Mouse (Mus musculus) thymus, postnatal 0 days (tissue): ENCODE results near the gene Slc25a28. TPM values are rescaled to one million over a fixed set of nuclear protein-coding genes. Genes with fewer than 3 reads are reported as not detected.

Experiments used
- DNase-seq: peaks from one replicate; pipeline ENCODE4 v3.0.0-alpha.2; 2015; ENCODE audit warnings: low spot score
- polyA plus RNA-seq: library from polyadenylated mRNA; unstranded; fragments of >200 nt; fragmentation: Nextera tagmentation; extraction: Ambion mirVana; gene quantifications from 2 replicates; pipeline ENCODE4 v1.2.1, GENCODE M21; 2015

Slc25a28 gene
- polyA plus RNA-seq, result 17.1 and 19.3 TPM in 2 replicates

DNA sequence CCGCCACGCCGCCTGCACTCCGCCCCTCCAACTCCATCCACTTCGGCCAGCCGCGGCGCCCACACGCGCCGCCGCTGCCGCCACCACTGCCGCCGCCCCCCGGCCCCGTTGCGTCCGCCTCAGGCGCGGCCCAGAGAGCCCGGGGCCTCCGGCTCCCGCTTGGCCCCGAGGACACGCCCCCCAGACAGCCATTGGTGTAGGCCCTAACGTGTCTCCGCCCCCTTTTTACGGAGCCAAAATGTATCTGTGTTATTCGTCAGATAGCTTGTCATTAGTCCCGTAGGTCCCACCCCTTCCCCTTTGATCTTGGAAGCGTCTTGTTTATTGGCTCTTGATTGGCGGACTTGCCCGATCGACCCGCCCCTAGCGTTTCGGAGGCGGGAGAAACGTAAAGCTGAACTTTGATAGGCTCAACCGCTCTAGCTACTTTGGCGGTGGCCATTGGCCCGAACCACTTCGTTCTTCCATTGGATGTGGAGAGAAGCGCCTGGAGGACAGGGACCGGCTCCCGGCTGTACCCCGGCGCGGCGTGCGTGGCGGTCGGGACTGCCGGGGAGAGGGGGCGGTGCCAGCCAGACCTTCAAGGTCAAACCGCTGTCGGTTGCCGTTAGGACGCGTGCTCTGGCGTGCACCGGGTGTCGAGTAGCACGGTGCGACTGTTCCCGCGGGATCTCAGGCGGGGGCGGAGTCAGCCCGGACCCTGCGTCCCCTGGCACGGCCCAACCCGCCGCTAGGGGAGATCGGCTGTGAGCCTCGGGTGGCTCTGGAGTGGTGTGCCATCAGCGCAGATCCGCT is at the start of gene Slc25a28:
Gene Slc25a28 (minus strand): TSS at position 152 of the 795 bp plus-strand sequence.
- DNase-seq, result peak; percentile 100

GRCm38 (mm10) chr19:43724194-43724593 is 49.5 kb upstream of the Slc25a28 start:
- DNase-seq, result no peak

DNA sequence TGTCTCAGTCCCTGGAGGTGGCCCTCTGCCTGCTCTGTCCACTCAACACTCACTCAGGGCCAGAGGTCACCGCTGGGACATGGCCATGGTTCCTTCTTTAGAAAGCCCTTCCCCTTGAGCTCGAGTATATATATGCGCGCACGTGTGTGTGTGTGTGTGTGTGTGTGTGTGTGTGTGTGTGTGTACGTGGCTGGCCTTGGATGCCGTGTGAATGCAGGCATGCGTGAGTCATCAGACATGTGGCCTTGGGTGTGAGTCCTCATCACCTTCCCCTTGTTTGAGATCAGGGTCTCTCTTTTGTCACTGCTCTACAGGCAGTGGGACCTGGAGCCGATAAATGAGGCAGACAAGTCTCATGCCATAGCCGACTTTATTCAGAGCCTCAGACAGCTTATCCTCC is 48.8 kb upstream of the Slc25a28 start:
- no peak for DNase-seq

GRCm38 (mm10) chr19:43722891-43723290 is 48.2 kb upstream of the Slc25a28 start:
- DNase-seq, result peak; percentile 85

- no peak for DNase-seq
Observed at GRCm38 (mm10) chr19:43720061-43720460, 45.4 kb upstream of the Slc25a28 start.

- DNase-seq, result no peak
Observed at GRCm38 (mm10) chr19:43711971-43712370, 37.3 kb upstream of the Slc25a28 start.

DNA sequence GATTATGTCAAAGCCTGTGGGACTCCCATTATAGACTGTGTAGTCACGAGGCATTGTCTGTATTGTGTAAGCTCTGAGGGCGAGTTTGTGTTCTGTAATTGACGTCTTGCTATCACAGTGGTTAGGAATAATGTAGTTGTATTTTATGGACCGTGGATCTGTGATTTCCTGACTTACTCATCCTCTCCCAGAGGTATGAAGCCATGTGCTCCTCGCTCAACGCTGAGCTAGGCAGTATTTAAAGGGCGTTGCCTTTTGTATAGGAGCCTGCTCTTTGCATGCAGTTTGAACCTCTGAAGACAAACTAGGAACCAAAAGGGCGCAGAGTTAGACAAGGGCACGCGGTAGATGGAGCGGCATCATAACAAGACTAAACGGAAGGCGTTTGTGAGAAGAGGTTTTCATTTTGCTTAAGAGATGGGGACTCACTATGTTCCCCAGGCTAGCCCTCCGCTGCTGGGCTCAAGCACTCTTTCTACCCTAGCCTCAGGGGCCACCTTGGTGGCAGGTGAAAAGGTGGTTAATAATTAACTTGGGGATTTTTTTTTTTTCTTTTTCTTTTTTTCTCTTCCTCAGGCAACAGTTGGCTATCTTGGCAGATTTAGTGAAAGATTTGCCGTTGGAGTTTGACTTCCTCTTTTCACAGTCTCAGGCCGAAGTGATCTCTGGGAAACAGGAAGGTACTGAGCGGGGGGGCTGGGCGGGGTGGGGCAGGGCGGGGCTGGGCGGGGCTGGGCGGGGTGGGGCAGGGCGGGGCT is 36.7 kb upstream of the Slc25a28 start:
- DNase-seq, result peak; percentile 71

DNA sequence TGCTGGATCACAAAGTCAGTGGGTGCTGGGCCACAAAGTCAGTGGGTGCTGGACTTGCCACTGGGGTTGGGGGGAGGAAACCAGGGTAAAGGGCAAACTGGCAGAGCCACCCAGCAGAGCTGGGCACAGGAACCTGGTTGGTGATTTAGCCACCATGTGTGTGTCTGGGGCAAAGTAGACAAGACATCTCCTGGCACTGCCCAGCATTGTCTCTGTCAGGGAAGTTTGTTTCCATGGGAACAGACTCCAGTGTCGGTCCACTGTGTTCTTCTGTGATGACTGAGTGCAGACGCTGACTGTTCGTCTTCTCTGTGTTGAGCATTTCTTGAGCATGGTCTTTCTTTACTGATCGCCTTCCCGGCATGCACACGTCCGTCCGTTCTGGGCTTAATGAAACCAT is 34.6 kb upstream of the Slc25a28 start:
- DNase-seq, result no peak

- DNase-seq, result no peak
Observed at GRCm38 (mm10) chr19:43708206-43708605, 33.5 kb upstream of the Slc25a28 start.

- DNase-seq, result no peak
Observed at GRCm38 (mm10) chr19:43704787-43705497, 30.3 kb upstream of the Slc25a28 start.

- no peak for DNase-seq
Observed at GRCm38 (mm10) chr19:43704211-43704610, 29.5 kb upstream of the Slc25a28 start.

DNA sequence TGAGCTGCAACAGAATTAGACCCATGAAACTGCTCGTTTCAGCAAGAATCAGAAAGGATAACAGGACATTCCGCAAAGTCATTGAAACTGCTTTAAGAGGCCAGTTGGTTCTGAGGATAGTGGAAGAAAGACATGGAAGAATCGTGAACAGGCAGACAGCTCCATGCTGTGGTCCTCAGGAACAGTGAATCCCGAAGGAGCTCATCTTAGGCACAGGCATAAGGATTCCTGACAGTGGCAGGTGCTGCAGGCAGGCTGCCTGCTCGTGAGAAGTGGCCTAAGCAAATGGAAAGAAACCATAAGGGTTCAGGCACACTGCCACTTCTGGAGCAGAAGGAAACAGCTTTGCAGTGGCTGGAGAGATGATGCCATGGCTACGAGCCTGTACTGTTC is 25.1 kb upstream of the Slc25a28 start:
- DNase-seq, result no peak

DNA sequence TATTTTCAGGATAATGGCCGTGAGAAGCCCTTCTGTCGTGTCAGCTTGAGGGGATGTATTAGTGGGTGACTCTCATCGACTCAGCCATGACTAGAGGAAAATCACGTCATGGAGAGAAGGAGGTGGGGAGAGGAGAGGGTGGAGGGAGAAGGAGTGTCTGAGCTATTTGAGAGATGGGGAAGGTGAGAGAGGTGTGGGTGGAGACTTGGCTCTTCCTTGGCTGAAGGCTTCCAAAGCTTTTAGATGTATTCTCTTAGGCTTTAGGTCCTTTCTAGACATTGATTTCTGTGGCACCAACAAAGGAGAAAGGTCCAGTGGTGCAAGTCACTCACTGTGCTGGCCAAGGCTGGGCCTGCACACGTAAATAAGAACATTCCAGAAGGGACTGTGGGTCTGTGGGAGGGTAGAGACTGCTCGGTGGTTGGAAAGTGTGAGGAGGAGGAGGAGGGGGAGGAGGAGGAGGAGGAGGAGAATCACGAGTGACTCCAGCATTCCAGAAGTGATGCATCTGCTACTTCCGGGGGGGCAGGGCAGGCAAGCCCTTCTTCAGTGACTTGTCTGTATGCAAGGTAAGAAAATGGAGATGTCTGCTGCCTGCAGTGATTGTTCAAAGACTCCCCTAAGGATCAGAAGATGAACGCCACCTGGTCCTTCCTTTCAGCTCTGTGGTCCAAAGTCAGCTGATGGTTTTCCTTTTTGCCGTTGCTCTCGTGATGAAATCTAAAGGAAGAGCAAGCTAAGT is 24.5 kb upstream of the Slc25a28 start:
- DNase-seq, result no peak

DNA sequence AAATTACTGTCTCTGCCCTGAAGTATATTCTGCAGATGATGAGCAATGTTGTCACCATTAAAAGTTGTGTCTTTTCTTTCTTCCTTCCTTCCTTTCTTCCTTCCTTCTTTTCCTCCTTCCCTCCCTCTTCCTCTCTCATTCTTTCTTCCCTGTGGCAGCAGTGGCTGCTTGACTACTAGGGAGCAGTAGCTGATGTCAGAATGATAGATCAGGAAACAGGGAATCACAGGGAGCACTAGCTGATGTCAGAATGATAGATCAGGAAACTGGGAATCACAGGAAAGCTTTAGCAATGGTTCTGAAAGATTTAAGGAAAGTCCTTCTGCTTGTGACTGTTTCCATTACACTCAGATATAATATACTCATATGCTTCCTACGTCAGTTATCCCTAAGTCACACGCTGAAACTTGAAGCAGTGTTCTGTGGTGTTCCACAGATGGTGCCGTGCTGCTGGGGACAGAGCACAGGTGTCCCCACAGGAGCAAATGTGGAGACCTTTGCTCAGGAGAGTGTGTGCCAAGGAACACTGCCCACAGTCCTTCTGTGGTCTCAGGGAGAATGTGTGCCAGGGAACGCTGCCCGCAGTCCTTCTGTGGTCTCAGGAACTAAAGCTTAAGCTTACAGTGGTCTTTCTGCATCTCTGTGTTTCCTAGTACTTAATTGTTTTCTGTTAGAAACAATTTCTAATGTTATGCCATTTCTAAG is 23.1 kb upstream of the Slc25a28 start:
- DNase-seq, result no peak

GRCm38 (mm10) chr19:43695514-43695964 is 20.9 kb upstream of the Slc25a28 start:
- no peak for DNase-seq

DNA sequence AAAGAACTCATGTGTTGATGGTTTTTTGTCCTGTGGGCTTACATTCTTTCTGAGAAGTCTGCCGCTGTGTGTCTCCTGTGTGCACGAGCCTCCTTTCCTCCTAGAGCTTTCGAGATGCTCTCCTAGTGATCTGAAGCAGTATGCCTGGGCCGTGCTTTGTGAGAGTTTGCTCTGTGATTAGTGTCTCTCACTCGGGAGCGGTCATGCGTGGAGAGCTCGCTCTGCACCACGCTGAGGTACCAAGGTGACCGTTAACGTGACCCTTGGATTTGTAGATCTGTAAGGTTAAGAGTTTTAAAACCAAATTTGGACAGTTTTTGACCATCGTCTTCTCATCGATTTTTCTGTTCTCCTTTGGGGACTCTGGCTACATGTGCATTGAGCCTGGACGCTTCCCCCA is 18.1 kb upstream of the Slc25a28 start:
- no peak for DNase-seq

DNA sequence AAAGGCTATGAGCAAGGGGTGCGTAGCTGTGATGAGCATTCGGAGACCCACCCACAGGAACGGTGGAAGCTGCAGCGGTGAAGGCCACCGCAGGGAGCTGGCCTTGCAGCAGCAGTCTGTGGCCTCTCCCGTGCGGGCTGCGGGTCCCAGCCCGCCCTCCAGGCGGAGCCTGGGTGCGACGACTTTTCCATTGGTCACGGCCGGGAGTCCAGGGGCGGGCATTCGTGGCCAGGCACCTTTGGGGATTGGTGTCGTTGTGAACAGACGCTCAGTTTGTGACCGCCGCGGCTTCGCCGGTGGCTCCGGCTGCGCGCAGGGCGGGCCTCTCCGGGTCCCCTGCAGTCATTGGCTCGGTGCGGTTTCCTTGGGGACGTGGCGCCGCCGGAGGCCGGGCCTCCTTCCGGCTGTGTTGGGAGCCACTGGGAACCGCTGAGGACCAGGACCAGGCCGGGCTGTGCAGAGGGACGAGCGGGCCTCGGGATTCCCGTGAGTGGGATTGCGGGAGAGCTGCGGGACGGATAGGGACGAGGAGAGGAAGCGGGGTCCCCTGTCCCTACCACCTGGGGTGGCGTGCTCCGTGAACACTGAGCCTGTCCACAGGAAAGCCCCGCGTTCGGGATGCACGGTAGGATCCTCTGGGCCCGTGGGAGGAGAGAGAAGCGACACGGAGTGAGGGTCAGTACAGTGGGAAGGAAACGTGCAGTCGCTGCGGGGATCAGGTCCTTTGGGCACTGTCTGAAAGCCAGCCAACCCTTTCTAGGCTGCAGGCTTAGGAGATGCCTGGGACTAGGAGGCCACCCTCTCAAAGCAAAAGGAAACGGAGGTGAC is 15.0 kb upstream of the Slc25a28 start, which contains the start of gene Entpd7:
Gene Entpd7 (plus strand): TSS at position 254 of the 828 bp plus-strand sequence.
- peak; percentile 94 for DNase-seq

GRCm38 (mm10) chr19:43681541-43681940 is 6.9 kb upstream of the Slc25a28 start:
- no peak for DNase-seq

GRCm38 (mm10) chr19:43679474-43679981 is 4.8 kb upstream of the Slc25a28 start:
- DNase-seq, result no peak
